In genomic region chr10:62980039-62980954, GRCm38 (mm10) we compare ENCODE assay signal across 8 mouse cellular contexts. TPM values are rescaled to one million over a fixed set of nuclear protein-coding genes. Genes with fewer than 3 reads are reported as not detected.
DNase-seq lines count a peak whose midpoint lies in the region; ATAC-seq and TF ChIP-seq lines count a peak whose summit lies in the region.

TSS of gene Rufy2 (plus strand) at chr10:62980223.

- WGBS in cerebellum, adult 2 months = under 1% methylated on average over 77 of the region's 77 CpGs
- WGBS in forebrain, postnatal 0 days = under 1% methylated on average over 75 of the region's 77 CpGs
- under 1% methylated on average over 74 of the region's 77 CpGs for WGBS in lung, embryonic 14.5 days

- no peaks in the 10 kb centered on the region for H3K9me3 ChIP-seq in MEL (replicated peaks; ENCODE audit: insufficient read depth, low read length)
- no peaks in the 10 kb centered on the region for H3K9me3 ChIP-seq in forebrain, postnatal 0 days (ENCODE audit: low read length)
- no peaks in the 10 kb centered on the region for H3K9me3 ChIP-seq in lung, embryonic 14.5 days (ENCODE audit: low read depth, low read length)

- H3K4me3 ChIP-seq in MEL (ENCODE audit: control insufficient read depth in 1 of 2, insufficient read depth in 1 of 2, low read depth in 2 of 2, low read length in 2 of 2) = peak within 1 kb of the TSS; percentile 93 to 98
- peak within 1 kb of the TSS; percentile 77 for H3K4me3 ChIP-seq in cerebellum, adult 2 months (replicated peaks; ENCODE audit: insufficient read depth, low read depth, low read length)
- peak within 1 kb of the TSS; percentile 96 for H3K4me3 ChIP-seq in forebrain, postnatal 0 days (ENCODE audit: low read depth, low read length)
- H3K4me3 ChIP-seq in lung, embryonic 14.5 days (ENCODE audit: low read depth, low read length) = peak within 1 kb of the TSS; percentile 88

- peak within 1 kb of the TSS; percentile 53 for H3K4me2 ChIP-seq in forebrain, postnatal 0 days (ENCODE audit: low read depth)
- peak within 1 kb of the TSS; percentile 74 for H3K4me2 ChIP-seq in lung, embryonic 14.5 days

- TF ChIP-seq RAD21 in MEL (IDR thresholded peaks at IDR 0.05; ENCODE audit: low read depth, low read length) = no peak

- H3K79me2 ChIP-seq in MEL (ENCODE audit: control insufficient read depth, insufficient read depth, low read length, poor library complexity) = 0 out of 2 replicates have a peak, but pooled peaks cover 2% of the 10 kb centered on the region

- peak; percentile 95 for ATAC-seq in forebrain, postnatal 0 days
- peak; percentile 94 for ATAC-seq in lung, embryonic 14.5 days (ENCODE audit: insufficient read depth)
- peak; percentile 89 for ATAC-seq in neutrophil, adult 5-6 weeks (ENCODE audit: extremely low read depth, insufficient number of reproducible peaks, low FRiP score, poor library complexity, severe bottlenecking)

- peak in 2 of 3 experiments; percentile 64 to 91; a peak in 5 of 6 replicates for TF ChIP-seq CTCF in MEL (IDR thresholded peaks at IDR 0.05 in 2 of 3, conservative IDR thresholded peaks at IDR 0.05 in 1 of 3; ENCODE audit: control insufficient read depth in 1 of 3, insufficient read depth in 1 of 3, low read depth in 2 of 3, low read length in 3 of 3, poor library complexity in 1 of 3, severe bottlenecking in 1 of 3)
- TF ChIP-seq CTCF in cerebellum, adult 2 months (IDR thresholded peaks at IDR 0.05; ENCODE audit: borderline replicate concordance, insufficient read depth, low read depth, low read length) = peak; percentile 59
- peak; percentile 67 for TF ChIP-seq CTCF in forebrain, postnatal 0 days (IDR thresholded peaks at IDR 0.05; ENCODE audit: low read depth)
- TF ChIP-seq CTCF in lung, embryonic 14.5 days (IDR thresholded peaks at IDR 0.05; ENCODE audit: low read depth) = peak; percentile 51

- H3K27me3 ChIP-seq in MEL (ENCODE audit: control insufficient read depth in 1 of 2, insufficient read depth in 2 of 2, low read length in 2 of 2) = no peaks in the 10 kb centered on the region
- H3K27me3 ChIP-seq in cerebellum, adult 2 months (ENCODE audit: control insufficient read depth, insufficient read depth, low read length) = no peaks in the 10 kb centered on the region
- H3K27me3 ChIP-seq in forebrain, postnatal 0 days (ENCODE audit: insufficient read depth, low read length) = no peaks in the 10 kb centered on the region
- H3K27me3 ChIP-seq in lung, embryonic 14.5 days (ENCODE audit: insufficient read depth, low read length) = no peaks in the 10 kb centered on the region

- no peak for TF ChIP-seq EP300 in MEL (IDR thresholded peaks at IDR 0.05; ENCODE audit: low read depth in 1 of 2, low read length in 2 of 2)

- DNase-seq in MEL (ENCODE audit: low read depth, low spot score) = peak; percentile 68
- peak; percentile 95 to 96 for DNase-seq in cerebellum, adult 2 months
- peak; percentile 94 for DNase-seq in forebrain, postnatal 0 days
- DNase-seq in heart, postnatal 4 days = peak; percentile 89
- peak; percentile 82 to 90 for DNase-seq in layer of hippocampus, adult 8-10 months (ENCODE audit: low spot score in 2 of 2)
- peak; percentile 90 for DNase-seq in lung, embryonic 14.5 days
- peak; percentile 75 for DNase-seq in testis, postnatal 14 days (ENCODE audit: low spot score)

- H3K27ac ChIP-seq in MEL (ENCODE audit: control insufficient read depth, low read depth, low read length) = no peak within 1 kb of the TSS
- peak within 1 kb of the TSS; percentile 71 for H3K27ac ChIP-seq in cerebellum, adult 2 months (ENCODE audit: insufficient read depth, low read length)
- peak within 1 kb of the TSS; percentile 90 for H3K27ac ChIP-seq in forebrain, postnatal 0 days (ENCODE audit: low read depth, low read length)
- H3K27ac ChIP-seq in lung, embryonic 14.5 days (ENCODE audit: low read depth) = peak within 1 kb of the TSS; percentile 54; the same call in 1 of the 2 replicates

- peak within 1 kb of the TSS; percentile 83 for H3K9ac ChIP-seq in MEL (ENCODE audit: control insufficient read depth, low read depth, low read length, poor library complexity, severe bottlenecking)
- peak within 1 kb of the TSS; percentile 98 for H3K9ac ChIP-seq in forebrain, postnatal 0 days
- peak within 1 kb of the TSS; percentile 81 for H3K9ac ChIP-seq in lung, embryonic 14.5 days

- peaks cover 0 to 3% of the 10 kb centered on the region in 2 experiments; a peak in 2 of 4 replicates for H3K36me3 ChIP-seq in MEL (ENCODE audit: control insufficient read depth in 1 of 2, insufficient read depth in 2 of 2, low read length in 2 of 2)
- H3K36me3 ChIP-seq in forebrain, postnatal 0 days (ENCODE audit: insufficient read depth) = peaks cover 18% of the 10 kb centered on the region
- peaks cover 15% of the 10 kb centered on the region; the same call in 1 of the 2 replicates for H3K36me3 ChIP-seq in lung, embryonic 14.5 days (ENCODE audit: insufficient read depth)

- H3K4me1 ChIP-seq in MEL (ENCODE audit: control insufficient read depth in 1 of 2, insufficient read depth in 2 of 2, low read length in 2 of 2) = peaks cover 0 to 6% of the 10 kb centered on the region in 2 experiments; a peak in 1 of 4 replicates
- peaks cover 9% of the 10 kb centered on the region for H3K4me1 ChIP-seq in cerebellum, adult 2 months (ENCODE audit: control insufficient read depth, insufficient read depth, low read length)
- peaks cover 8% of the 10 kb centered on the region; the same call in 1 of the 2 replicates for H3K4me1 ChIP-seq in forebrain, postnatal 0 days (ENCODE audit: insufficient read depth)
- H3K4me1 ChIP-seq in lung, embryonic 14.5 days (ENCODE audit: insufficient read depth) = no peaks in the 10 kb centered on the region

- TF ChIP-seq POLR2A in MEL (IDR thresholded peaks at IDR 0.05; ENCODE audit: control insufficient read depth in 1 of 2, insufficient read depth in 1 of 2, low read depth in 1 of 2, low read length in 2 of 2, poor library complexity in 1 of 2) = peak; percentile 35 to 52; a peak in 1 of 4 replicates
- peak; percentile 78; the same call in 1 of the 2 replicates for TF ChIP-seq POLR2A in cerebellum, adult 2 months (IDR thresholded peaks at IDR 0.05; ENCODE audit: borderline replicate concordance, insufficient read depth, low read length)

TF ChIP-seq in MEL, 35 proteins besides CTCF, POLR2A, EP300 and RAD21:
- TF ChIP-seq MXI1 (IDR thresholded peaks at IDR 0.05; ENCODE audit: low read depth, low read length) (peak; percentile 57; the same call in 1 of the 2 replicates), MAFK (IDR thresholded peaks at IDR 0.05; ENCODE audit: borderline replicate concordance, low read depth, low read length) (no peak), GATA1 (IDR thresholded peaks at IDR 0.05; ENCODE audit: low read depth, low read length) (no peak), SMC3 (IDR thresholded peaks at IDR 0.05; ENCODE audit: low read depth, low read length) (no peak), SIN3A (IDR thresholded peaks at IDR 0.05; ENCODE audit: low read length) (peak; percentile 14; the same call in 1 of the 2 replicates), ZMIZ1 (IDR thresholded peaks at IDR 0.05; ENCODE audit: low read depth, low read length) (no peak), TBP (IDR thresholded peaks at IDR 0.05; ENCODE audit: low read depth, low read length) (no peak), ZNF384 (IDR thresholded peaks at IDR 0.05; ENCODE audit: low read depth, low read length) (no peak), ZKSCAN1 (IDR thresholded peaks at IDR 0.05; ENCODE audit: low read depth, low read length) (no peak), MYC (IDR thresholded peaks at IDR 0.05; ENCODE audit: low read depth, low read length) (no peak), BHLHE40 (IDR thresholded peaks at IDR 0.05; ENCODE audit: borderline replicate concordance, low read depth, low read length) (0 out of 2 replicates have a peak, but pooled peaks have one; percentile 18), UBTF (IDR thresholded peaks at IDR 0.05; ENCODE audit: borderline replicate concordance, insufficient read depth, low read depth, low read length) (no peak), NELFE (IDR thresholded peaks at IDR 0.05; ENCODE audit: low read depth, low read length) (peak; percentile 65), ETS1 (IDR thresholded peaks at IDR 0.05; ENCODE audit: low read depth, low read length) (no peak), E2F4 (IDR thresholded peaks at IDR 0.05; ENCODE audit: borderline replicate concordance, low read depth, low read length) (no peak), USF1 (IDR thresholded peaks at IDR 0.05; ENCODE audit: low read depth, low read length) (no peak), MAZ (IDR thresholded peaks at IDR 0.05; ENCODE audit: low read depth, low read length) (no peak), TAL1 (IDR thresholded peaks at IDR 0.05; ENCODE audit: low read length) (no peak), ZC3H11A (IDR thresholded peaks at IDR 0.05; ENCODE audit: low read depth, low read length) (no peak), HCFC1 (IDR thresholded peaks at IDR 0.05; ENCODE audit: low read depth, low read length) (peak; percentile 55; the same call in 1 of the 2 replicates), TCF12 (IDR thresholded peaks at IDR 0.05; ENCODE audit: low read depth, low read length) (no peak), ELF1 (IDR thresholded peaks at IDR 0.05; ENCODE audit: low read depth, low read length) (no peak), KAT2A (conservative IDR thresholded peaks at IDR 0.05; ENCODE audit: low read depth, low read length) (no peak), NRF1 (IDR thresholded peaks at IDR 0.05; ENCODE audit: insufficient read depth, low read depth, low read length, poor library complexity, severe bottlenecking) (no peak), MAX (IDR thresholded peaks at IDR 0.05; ENCODE audit: low read length) (peak; percentile 22; the same call in 1 of the 2 replicates)
TF ChIP-seq in MEL: peak in this region for 6.

RNA-seq across cellular contexts. Expression of gene Rufy2, which starts in this region (rescaled TPM):
- total RNA-seq in MEL (2012; rRNA removed) = 1.2 and 1.8 TPM in 2 replicates
- 1 to 10 TPM in 1 of 2 experiments, not detected in 1; 2.6 TPM for polyA plus RNA-seq in MEL (2012; ENCODE audit: insufficient read depth in 1 of 2, insufficient read length in 2 of 2, low read depth in 1 of 2, low replicate concordance in 2 of 2, missing spikeins in 1 of 2)
- polyA plus RNA-seq in cerebellum, adult 2 months (2012; rRNA removed) = 68.4 and 70.4 TPM in 2 replicates
- total RNA-seq in forebrain, postnatal 0 days (2014; rRNA removed) = 50.9 and 55.6 TPM in 2 replicates
- polyA plus RNA-seq in forebrain, postnatal 0 days (2015; fragmentation: Nextera tagmentation; extraction: Ambion mirVana) = 43.7 and 58.6 TPM in 2 replicates
- total RNA-seq in heart, postnatal 4 days (2021) = 10 to 100 TPM; 13.7 to 15.6 TPM
- 10 to 100 TPM; 63.4 to 90.3 (median 86.9) TPM for total RNA-seq in layer of hippocampus, adult 8-10 months (2022)
- polyA plus RNA-seq in lung, embryonic 14.5 days (2014; fragmentation: Nextera tagmentation; extraction: Ambion mirVana) = 16.9 and 18.8 TPM in 2 replicates
- total RNA-seq in neutrophil, adult 5-6 weeks (2017) = 34.0 and 35.5 TPM in 2 replicates
